Comparison of ENCODE assay signal across 21 mouse cellular contexts in the genomic region with DNA sequence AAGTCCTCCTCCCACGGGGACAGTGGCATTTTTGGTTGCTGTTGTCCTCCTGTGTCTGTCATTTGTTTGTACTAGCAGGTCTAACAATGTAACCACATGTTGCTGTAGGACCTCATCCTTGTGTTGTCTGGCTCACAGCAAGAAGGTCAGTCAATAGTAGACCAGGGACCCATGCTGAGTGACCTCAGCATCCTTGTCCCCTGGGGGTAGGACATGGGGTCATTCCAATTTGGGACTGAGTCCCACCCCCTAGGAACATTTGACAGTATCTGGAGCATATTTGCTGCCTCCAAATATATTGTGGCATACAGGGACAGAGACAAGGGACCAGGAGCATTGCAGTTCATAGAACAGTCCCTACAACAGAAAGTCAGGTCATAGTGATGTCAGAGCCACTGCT. TPM values are rescaled to one million over a fixed set of nuclear protein-coding genes. Genes with fewer than 3 reads are reported as not detected.
"Had no signal": no experiment of that assay in that cellular context is flagged by ENCODE, and none has a peak within 500 bp of the region (broad histone marks: within the 10 kb centered on the region; RNA-seq: fewer than 3 reads in every experiment).

No protein-coding gene starts in this region.

- H3K4me3 ChIP-seq: heart, adult 2 months; heart, embryonic 10.5 days; heart, embryonic 12.5 days; hindbrain, embryonic 10.5 days; hindbrain, embryonic 12.5 days; intestine, embryonic 15.5 days; layer of hippocampus, adult 2 months; left cerebral cortex, adult 2 months; limb, embryonic 10.5 days; limb, embryonic 12.5 days; liver, embryonic 13.5 days had no signal

- H3K36me3 ChIP-seq: heart, embryonic 10.5 days; heart, embryonic 12.5 days; hindbrain, embryonic 10.5 days; hindbrain, embryonic 12.5 days; intestine, embryonic 15.5 days; limb, embryonic 10.5 days; limb, embryonic 12.5 days; liver, embryonic 13.5 days had no signal

- H3K27me3 ChIP-seq: hindbrain, embryonic 12.5 days; intestine, embryonic 15.5 days; limb, embryonic 12.5 days; liver, embryonic 13.5 days had no signal

- H3K27ac ChIP-seq: heart, adult 2 months; heart, embryonic 10.5 days; hindbrain, embryonic 10.5 days; hindbrain, embryonic 12.5 days; hindbrain, embryonic 14.5 days; intestine, embryonic 15.5 days; layer of hippocampus, adult 2 months; left cerebral cortex, adult 2 months; limb, embryonic 10.5 days; limb, embryonic 12.5 days; liver, embryonic 13.5 days had no signal

- H3K4me1 ChIP-seq: heart, embryonic 10.5 days; heart, embryonic 12.5 days; hindbrain, embryonic 10.5 days; hindbrain, embryonic 12.5 days; intestine, embryonic 15.5 days; limb, embryonic 10.5 days; limb, embryonic 12.5 days; liver, embryonic 13.5 days had no signal

- DNase-seq: heart, adult 2 months; heart, postnatal 10 days; heart, postnatal 36 days; kidney, adult 18-20 months; kidney, adult 8-10 months; kidney, postnatal 10 days; kidney, postnatal 25 days; kidney, postnatal 4 days; liver; liver, embryonic 13.5 days had no signal

RNA-seq across cellular contexts. Expression of a gene that starts 41.3 kb away (rescaled TPM):
- total RNA-seq: granulocyte monocyte progenitor cell, adult 5-6 weeks had no signal
